21 mouse cellular contexts compared by ENCODE assay signal in genomic region chr5:137173967-137174366, GRCm38 (mm10). TPM values are rescaled to one million over a fixed set of nuclear protein-coding genes. Genes with fewer than 3 reads are reported as not detected.
"Had no signal": no experiment of that assay in that cellular context is flagged by ENCODE, and none has a peak within 500 bp of the region (broad histone marks: within the 10 kb centered on the region; RNA-seq: fewer than 3 reads in every experiment).

No protein-coding gene starts in this region.

- ATAC-seq: midbrain, embryonic 16.5 days had no signal

- H3K4me2 ChIP-seq: lung, embryonic 14.5 days; midbrain, embryonic 12.5 days; neural tube, embryonic 13.5 days; neural tube, embryonic 15.5 days; stomach, embryonic 15.5 days had no signal

- H3K4me3 ChIP-seq: midbrain, embryonic 10.5 days; midbrain, embryonic 12.5 days; myocyte; neural tube, embryonic 13.5 days; neural tube, embryonic 15.5 days; stomach, embryonic 15.5 days had no signal

- H3K36me3 ChIP-seq: midbrain, embryonic 10.5 days; midbrain, embryonic 12.5 days; neural tube, embryonic 13.5 days; neural tube, embryonic 15.5 days; stomach, embryonic 15.5 days had no signal

- H3K27ac ChIP-seq: midbrain, embryonic 10.5 days; midbrain, embryonic 12.5 days; neural tube, embryonic 13.5 days; neural tube, embryonic 15.5 days; stomach, embryonic 15.5 days; stomach, postnatal 0 days had no signal

- DNase-seq: lung, adult 18-20 months; lung, embryonic 14.5 days; lung, postnatal 10 days; midbrain, embryonic 14.5 days; retina, postnatal 1 day; right cerebral cortex, adult 18-20 months; thymus, adult 2 months; thymus, postnatal 25 days; thymus, postnatal 4 days had no signal

- H3K4me1 ChIP-seq: midbrain, embryonic 10.5 days; midbrain, embryonic 12.5 days; neural tube, embryonic 13.5 days; neural tube, embryonic 15.5 days; stomach, embryonic 15.5 days had no signal

- H3K27me3 ChIP-seq: midbrain, embryonic 12.5 days; neural tube, embryonic 13.5 days; neural tube, embryonic 15.5 days; stomach, embryonic 15.5 days had no signal

- H3K9me3 ChIP-seq: midbrain, embryonic 10.5 days; midbrain, embryonic 12.5 days; neural tube, embryonic 13.5 days; neural tube, embryonic 15.5 days; stomach, embryonic 15.5 days had no signal

- H3K9ac ChIP-seq: lung, embryonic 14.5 days; midbrain, embryonic 12.5 days; neural tube, embryonic 13.5 days; neural tube, embryonic 15.5 days; stomach, embryonic 15.5 days had no signal

RNA-seq across cellular contexts. Expression of gene Muc3, which starts 24.8 kb away (rescaled TPM):
- polyA plus RNA-seq: lung, embryonic 14.5 days; lung, embryonic 16.5 days; midbrain, embryonic 10.5 days; midbrain, embryonic 12.5 days; midbrain, embryonic 14.5 days; midbrain, embryonic 16.5 days; myocyte; neural tube, embryonic 11.5 days; neural tube, embryonic 13.5 days; neural tube, embryonic 15.5 days; spleen, adult 2 months; urinary bladder, adult 2 months had no signal

RNA-seq across cellular contexts. Expression of gene Muc3a, which starts 38.2 kb away (rescaled TPM):
- polyA plus RNA-seq: lung, embryonic 14.5 days; lung, embryonic 16.5 days; midbrain, embryonic 10.5 days; myocyte had no signal
